Mouse (Mus musculus): ENCODE data around the gene Gm45785.

Gm45785 gene

GRCm38 (mm10) chr7:140831447-140831846 lies 24.7 kb downstream of the Gm45785 start:
- no peak for DNase-seq (ENCODE audit: low read depth)

DNA sequence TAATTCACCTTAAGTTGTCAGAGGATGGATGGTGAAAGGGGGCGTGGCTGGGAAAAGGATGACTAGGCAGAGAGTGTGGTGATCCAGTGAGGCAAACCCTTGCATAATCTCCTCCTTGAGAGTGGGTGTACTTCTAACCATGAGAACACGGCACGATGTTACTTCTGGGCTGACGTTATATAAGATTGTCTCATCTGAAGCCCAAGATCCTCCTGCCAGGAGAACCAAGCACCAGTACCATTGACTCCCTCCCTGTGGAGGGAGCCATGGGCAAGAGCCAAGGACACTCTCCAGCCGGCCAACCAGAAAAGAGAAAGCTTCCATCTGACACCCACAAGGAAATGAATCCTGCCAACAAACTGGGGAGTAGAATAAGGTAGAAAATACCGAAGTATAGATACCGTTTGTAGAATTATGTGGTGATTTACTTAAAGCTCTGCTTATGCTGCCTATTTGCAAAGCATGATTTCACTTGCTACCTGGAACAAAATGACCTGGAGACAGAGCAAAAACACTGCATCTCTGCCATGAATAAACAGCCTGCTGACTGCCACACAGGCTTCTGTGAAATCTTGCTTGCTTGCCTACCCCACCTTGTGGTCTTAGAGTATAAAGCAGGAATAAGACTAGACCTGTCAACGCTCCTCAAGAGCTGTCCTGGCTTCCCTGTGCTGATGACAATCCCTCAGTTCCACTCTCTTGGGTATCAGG lies 27.8 kb downstream of the Gm45785 start:
- no peak for DNase-seq (ENCODE audit: low read depth)

GRCm38 (mm10) chr7:140822731-140823130 lies 33.4 kb downstream of the Gm45785 start:
- DNase-seq (ENCODE audit: low read depth): no peak

GRCm38 (mm10) chr7:140821653-140822329 lies 34.3 kb downstream of the Gm45785 start, which contains the start of gene Zfp941:
Gene Zfp941 (minus strand): TSS chr7:140822178.
- peak; percentile 42 for DNase-seq (ENCODE audit: low read depth)

- no peak for DNase-seq (ENCODE audit: low read depth)
These were observed 34.9 kb downstream of the Gm45785 start for GRCm38 (mm10) chr7:140821305-140821652.

- no peak for DNase-seq (ENCODE audit: low read depth)
These were observed 36.0 kb downstream of the Gm45785 start for GRCm38 (mm10) chr7:140820173-140820572.

DNA sequence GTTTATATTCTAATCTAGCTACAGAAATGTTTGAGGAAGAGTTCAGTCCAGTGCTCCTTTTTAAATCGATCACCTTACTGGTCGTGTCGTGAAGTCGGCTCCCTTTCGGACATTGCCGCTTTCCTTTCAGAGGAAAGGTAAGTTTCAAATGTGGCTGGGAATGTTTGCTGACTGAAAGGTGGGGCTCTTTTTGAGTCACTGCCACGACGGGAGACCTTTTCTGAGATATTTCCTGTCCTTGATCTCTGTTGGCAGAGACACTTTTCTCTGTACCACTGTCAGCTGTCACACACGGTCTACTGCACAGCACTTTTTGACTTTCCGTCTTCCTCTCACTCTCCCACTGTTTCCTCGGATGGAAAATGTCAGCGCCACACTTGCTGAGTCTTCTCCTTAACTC lies 43.3 kb downstream of the Gm45785 start:
- no peak for DNase-seq (ENCODE audit: low read depth)

GRCm38 (mm10) chr7:140811714-140812113 lies 44.4 kb downstream of the Gm45785 start:
- no peak for DNase-seq (ENCODE audit: low read depth)

DNA sequence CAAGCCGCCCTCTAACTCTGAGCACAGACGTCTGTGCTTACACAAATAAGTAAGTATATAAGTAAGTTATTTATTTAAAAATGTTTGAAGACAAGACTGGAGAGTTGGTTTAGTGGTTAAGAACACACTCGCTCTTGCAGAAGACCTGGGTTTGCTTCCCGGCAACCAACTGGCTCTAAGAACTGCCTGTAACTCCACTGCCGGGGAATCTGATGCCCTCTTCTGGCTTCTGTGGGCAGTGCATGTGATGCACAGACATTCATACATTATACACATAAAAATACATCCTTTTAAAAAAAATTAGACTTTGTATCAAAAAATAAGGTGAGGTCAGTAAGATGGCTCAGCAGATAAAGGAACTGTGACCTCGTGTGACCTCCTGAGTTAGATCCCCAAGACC lies 45.6 kb downstream of the Gm45785 start:
- DNase-seq (ENCODE audit: low read depth): peak; percentile 16

- DNase-seq (ENCODE audit: low read depth): peak; percentile 34
These were observed 50.4 kb downstream of the Gm45785 start for GRCm38 (mm10) chr7:140805704-140806103.

DNA sequence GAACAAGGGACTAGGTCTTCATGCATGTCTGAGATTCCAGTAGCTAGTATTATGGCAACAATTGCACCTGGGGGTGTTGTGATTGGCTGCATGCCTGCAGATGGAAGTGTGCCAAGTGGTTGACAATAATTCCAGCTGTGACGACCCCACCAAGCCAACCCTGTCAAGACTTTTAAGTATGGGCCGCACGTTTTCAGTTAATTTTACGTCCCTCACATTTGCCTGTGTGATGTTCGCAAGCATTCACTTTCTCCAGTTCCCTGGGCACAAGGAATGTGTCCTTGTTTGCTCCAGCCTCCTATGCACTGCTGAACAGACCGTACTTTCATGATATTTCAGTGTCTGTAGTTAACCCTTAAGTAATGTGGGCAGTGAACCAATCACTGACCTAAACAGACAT lies 53.5 kb downstream of the Gm45785 start:
- no peak for DNase-seq (ENCODE audit: low read depth)

DNA sequence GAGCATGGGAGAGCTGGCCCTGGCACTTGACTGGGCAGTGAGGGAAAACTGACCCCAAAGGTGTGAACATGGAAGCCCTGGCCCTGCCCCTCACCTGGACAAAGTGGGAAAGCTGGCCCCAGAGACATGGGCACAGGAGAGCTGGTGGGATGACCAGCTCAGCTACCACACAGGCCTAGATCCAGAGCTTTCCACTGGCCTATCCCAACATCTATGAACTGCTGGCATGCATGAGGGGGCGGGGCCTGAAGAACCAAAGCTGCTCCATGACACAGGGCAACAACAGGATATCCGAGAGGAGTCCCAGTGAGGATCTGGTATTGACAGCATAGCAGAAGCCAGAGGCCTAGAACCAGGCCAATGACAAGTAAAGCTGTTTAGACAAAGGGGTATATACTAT lies 57.9 kb downstream of the Gm45785 start:
- no peak for DNase-seq (ENCODE audit: low read depth)

DNA sequence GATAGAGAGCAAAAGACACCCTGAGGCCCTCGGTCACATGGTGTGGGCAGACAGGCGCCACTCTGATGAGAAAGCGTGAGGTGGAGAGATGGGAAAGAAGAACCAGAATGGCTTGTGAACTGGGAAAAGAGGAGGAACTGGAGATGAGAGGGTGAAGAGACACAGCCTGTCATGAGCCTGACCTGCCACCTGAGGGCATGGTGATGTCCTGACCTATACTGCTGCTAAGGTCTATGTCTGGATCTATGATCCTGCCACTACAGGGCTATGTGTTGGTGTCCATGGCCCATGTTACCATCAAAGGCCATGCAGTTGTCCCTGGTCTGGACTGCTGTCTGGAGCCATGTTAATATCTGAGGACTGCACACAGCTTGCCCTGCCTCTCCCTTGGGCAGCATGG lies 58.5 kb downstream of the Gm45785 start:
- no peak for DNase-seq (ENCODE audit: low read depth)

DNA sequence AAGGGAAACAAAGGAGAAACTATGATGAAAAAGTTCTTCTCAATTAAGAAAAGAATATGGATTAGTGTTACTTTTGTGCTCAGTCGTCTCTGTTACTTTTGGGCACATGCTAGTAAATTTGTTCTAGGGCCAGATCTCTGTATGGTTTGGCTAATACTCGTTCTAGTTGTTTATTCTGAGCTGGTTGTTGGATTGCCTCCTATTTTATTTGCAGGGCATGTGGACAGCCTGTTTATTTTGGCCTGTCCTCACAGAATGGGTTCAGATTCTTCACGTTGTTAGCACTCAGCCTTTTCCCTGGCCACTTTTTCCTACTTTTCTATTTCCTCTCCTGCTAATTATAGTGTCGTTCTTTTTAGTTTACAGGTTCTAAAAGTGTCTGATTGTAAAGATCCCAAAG lies 62.6 kb downstream of the Gm45785 start:
- DNase-seq (ENCODE audit: low read depth): no peak

DNA sequence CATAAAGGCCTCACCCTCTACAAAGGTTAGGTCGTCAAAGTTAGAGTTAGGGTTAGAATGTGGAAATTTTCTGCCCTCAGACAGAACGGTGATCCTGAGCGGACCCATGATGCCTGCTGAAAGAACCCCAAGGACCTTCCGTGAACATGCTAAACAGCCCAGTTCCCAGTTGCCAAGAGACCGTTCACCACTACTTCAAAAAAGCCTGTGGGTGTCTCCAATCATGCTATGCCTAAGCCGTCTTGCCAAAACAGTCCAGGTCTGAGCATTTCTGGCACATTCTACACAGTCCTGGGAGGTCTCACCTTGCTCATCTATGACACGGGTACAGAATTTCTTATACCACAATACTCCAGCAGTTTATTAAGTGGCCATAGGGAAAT lies 68.1 kb downstream of the Gm45785 start:
- DNase-seq (ENCODE audit: low read depth): no peak

DNA sequence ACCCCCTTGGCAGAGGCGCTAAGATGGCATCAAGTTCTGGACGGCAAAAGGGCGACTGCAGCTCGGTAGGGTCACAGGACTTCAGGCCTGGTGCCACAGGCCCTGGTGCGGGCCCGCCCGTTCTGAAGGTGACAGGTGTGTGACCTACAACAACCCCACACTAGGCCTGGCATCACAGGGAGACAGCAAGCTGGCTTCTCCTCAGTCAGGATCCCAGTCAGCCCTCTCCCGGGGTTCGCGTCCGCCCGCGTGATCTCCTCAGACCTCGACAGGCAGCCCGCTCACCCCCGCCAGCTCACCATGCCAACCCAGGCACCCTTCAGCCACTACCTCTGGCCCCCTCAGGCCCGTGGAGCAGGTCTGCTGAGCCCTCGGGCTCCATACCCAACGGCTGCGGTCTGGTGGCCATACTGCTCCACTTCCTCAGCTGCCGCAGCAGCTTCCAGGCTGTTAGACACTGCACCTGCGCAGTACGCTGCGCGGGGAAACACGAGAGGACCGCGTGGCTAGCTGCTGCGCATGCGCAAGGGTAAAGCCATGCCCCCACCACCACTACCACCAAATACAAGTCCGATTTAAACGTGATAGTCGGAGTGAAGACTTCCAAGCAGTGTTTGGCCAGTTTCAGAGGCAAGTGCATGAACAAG lies 68.6 kb downstream of the Gm45785 start, which contains the start of gene Syce1:
Syce1 (minus strand) TSS at position 447 of the 647 bp plus-strand sequence.
- no peak for DNase-seq (ENCODE audit: low read depth)

DNA sequence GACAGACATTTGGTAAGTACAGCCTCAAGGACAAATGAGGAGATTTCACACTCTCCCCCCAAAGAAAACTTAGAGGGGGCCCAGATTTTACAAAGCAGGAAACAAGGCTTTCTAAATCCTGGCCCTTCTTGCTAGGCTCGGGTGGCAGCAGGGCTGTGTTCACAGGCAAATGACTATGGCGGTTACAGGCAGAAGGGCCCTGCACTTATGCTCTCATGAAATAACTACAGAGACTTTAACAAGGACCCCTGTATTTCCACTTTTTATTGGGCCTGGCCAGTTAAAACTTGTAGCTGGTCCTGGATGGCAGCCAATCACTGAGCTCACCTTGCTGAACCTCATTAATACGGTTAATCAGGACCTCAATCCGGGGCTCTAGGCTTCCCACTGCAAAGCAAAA lies 75.6 kb downstream of the Gm45785 start:
- no peak for DNase-seq (ENCODE audit: low read depth)
